Mouse (Mus musculus): ENCODE data around the gene 1700029P11Rik.

GRCm38 (mm10) chr15:81933986-81934385 is 46.4 kb upstream of the 1700029P11Rik start:
- TF ChIP-seq CTCF (conservative IDR thresholded peaks at IDR 0.05; ENCODE audit: insufficient read depth, insufficient read length, low read depth, low read length) (no peak), POLR2A (IDR thresholded peaks at IDR 0.05; ENCODE audit: low read depth, low read length) (no peak)
